Mouse (Mus musculus): ENCODE data around the gene Ammecr1. TPM values are rescaled to one million over a fixed set of nuclear protein-coding genes. Genes with fewer than 3 reads are reported as not detected.

Ammecr1 gene
- total and polyA plus RNA-seq, 3 experiments, result 3.1 to 7.1 (median 5.4) TPM

- DNase-seq (ENCODE audit: extremely low read depth), result no peak
- Histone ChIP-seq H3K27ac (ENCODE audit: insufficient read depth, low read depth) (no peak overlapping the region), H3K27me3 (replicated peaks) (no peaks in the 10 kb centered on the region), H3K79me2 (replicated peaks; ENCODE audit: control insufficient read depth, extremely low read depth, insufficient read depth, poor library complexity, severe bottlenecking) (no peaks in the 10 kb centered on the region), H3K9me3 (replicated peaks; ENCODE audit: low read length) (no peaks in the 10 kb centered on the region), H3K4me2 (ENCODE audit: insufficient read depth, low read depth, poor library complexity, severe bottlenecking) (no peak overlapping the region), H3K4me1 (ENCODE audit: control insufficient read depth in 1 of 2, insufficient read depth in 2 of 2) (no peaks in the 10 kb centered on the region; a peak in 1 of 4 replicates), H3K36me3 (replicated peaks in 1 of 2; ENCODE audit: control insufficient read depth in 1 of 2, insufficient read depth in 1 of 2, low read length in 1 of 2) (peaks cover 0 to 25% of the 10 kb centered on the region in 2 experiments), H3K4me3 (replicated peaks in 1 of 3; ENCODE audit: low read depth in 2 of 3, low read length in 2 of 3, poor library complexity in 1 of 3) (no peak overlapping the region), H3K9ac (ENCODE audit: insufficient read depth, low read depth) (no peak overlapping the region)
- in situ Hi-C loops (cut with MboI; ENCODE audit: low pct_ligation_motif_present, low pct_unique_long_range_greater_than_20kb, low sequenced_read_pairs), result loop anchor here (5.0 kb wide), 1 partner anchor 231 kb away; no protein-coding TSS in a partner anchor
- TF ChIP-seq UBTF (IDR thresholded peaks at IDR 0.05; ENCODE audit: low read depth, low read length) (no peak), POLR2AphosphoS2 (IDR thresholded peaks at IDR 0.05; ENCODE audit: low read depth, low read length) (no peak), ZNF384 (IDR thresholded peaks at IDR 0.05; ENCODE audit: low read depth, low read length) (no peak), JUND (conservative IDR thresholded peaks at IDR 0.05; ENCODE audit: low read depth, low read length) (no peak), KAT2A (IDR thresholded peaks at IDR 0.05; ENCODE audit: insufficient replicate concordance, low read length) (no peak), ZMIZ1 (IDR thresholded peaks at IDR 0.05; ENCODE audit: low read depth, low read length) (no peak), NRF1 (IDR thresholded peaks at IDR 0.05; ENCODE audit: low read depth, low read length) (no peak), SMC3 (IDR thresholded peaks at IDR 0.05; ENCODE audit: low read depth, low read length) (no peak), MAZ (IDR thresholded peaks at IDR 0.05; ENCODE audit: low read depth, low read length) (no peak), MAFK (IDR thresholded peaks at IDR 0.05; ENCODE audit: insufficient replicate concordance, low read length) (no peak), BHLHE40 (IDR thresholded peaks at IDR 0.05; ENCODE audit: low read depth, low read length) (no peak)
- dilution Hi-C loops (cut with MboI; ENCODE audit: extremely low pct_ligation_motif_present, extremely low pct_unique_long_range_greater_than_20kb, low sequenced_read_pairs), result no loop called here
Measured at GRCm38 (mm10) chrX:142821239-142821638, 145.3 kb downstream of the Ammecr1 start.

- Histone ChIP-seq H3K27me3 (replicated peaks) (no peaks in the 10 kb centered on the region), H3K4me3 (replicated peaks in 1 of 3; ENCODE audit: low read depth in 2 of 3, low read length in 2 of 3, poor library complexity in 1 of 3) (no peak overlapping the region), H3K36me3 (replicated peaks in 1 of 2; ENCODE audit: control insufficient read depth in 1 of 2, insufficient read depth in 1 of 2, low read length in 1 of 2) (peaks cover 0 to 24% of the 10 kb centered on the region in 2 experiments), H3K79me2 (replicated peaks; ENCODE audit: control insufficient read depth, extremely low read depth, insufficient read depth, poor library complexity, severe bottlenecking) (no peaks in the 10 kb centered on the region), H3K9ac (ENCODE audit: insufficient read depth, low read depth) (no peak overlapping the region), H3K4me1 (ENCODE audit: control insufficient read depth in 1 of 2, insufficient read depth in 2 of 2) (no peaks in the 10 kb centered on the region), H3K4me2 (ENCODE audit: insufficient read depth, low read depth, poor library complexity, severe bottlenecking) (no peak overlapping the region), H3K27ac (ENCODE audit: insufficient read depth, low read depth) (no peak overlapping the region), H3K9me3 (replicated peaks; ENCODE audit: low read length) (no peaks in the 10 kb centered on the region)
- TF ChIP-seq EP300 (IDR thresholded peaks at IDR 0.05; ENCODE audit: low read length) (no peak), E2F4 (IDR thresholded peaks at IDR 0.05; ENCODE audit: insufficient replicate concordance, low read depth, low read length) (no peak), BHLHE40 (IDR thresholded peaks at IDR 0.05; ENCODE audit: low read depth, low read length) (no peak), TCF12 (IDR thresholded peaks at IDR 0.05; ENCODE audit: low read depth, low read length) (no peak), SMC3 (IDR thresholded peaks at IDR 0.05; ENCODE audit: low read depth, low read length) (peak; percentile 63), MEF2A (IDR thresholded peaks at IDR 0.05; ENCODE audit: borderline replicate concordance, low read depth, low read length) (no peak), RAD21 (IDR thresholded peaks at IDR 0.05; ENCODE audit: low read depth, low read length) (peak; percentile 49), MAX (IDR thresholded peaks at IDR 0.05; ENCODE audit: low read length) (no peak), CTCF (conservative IDR thresholded peaks at IDR 0.05 in 1 of 2, IDR thresholded peaks at IDR 0.05 in 1 of 2; ENCODE audit: low read depth in 2 of 2, low read length in 2 of 2) (peak; percentile 36 to 69; a peak in 3 of 4 replicates)
- DNase-seq (ENCODE audit: extremely low read depth), result peak; percentile 29
- dilution Hi-C loops (cut with MboI; ENCODE audit: extremely low pct_ligation_motif_present, extremely low pct_unique_long_range_greater_than_20kb, low sequenced_read_pairs), result no loop called here
- in situ Hi-C loops (cut with MboI; ENCODE audit: low pct_ligation_motif_present, low pct_unique_long_range_greater_than_20kb, low sequenced_read_pairs), result no loop called here
Measured at GRCm38 (mm10) chrX:142818057-142818682, 148.4 kb downstream of the Ammecr1 start.

Measured in CH12.LX (cell line).